Mouse (Mus musculus) 3134 (cell line): ENCODE data around the gene Samd4.
A peak's percentile ranks its signal among the peaks of the same experiment; 100 is the strongest.

Experiments used
- DNase-seq: peaks from one replicate; pipeline ENCODE4 v3.0.0-alpha.2; 2011; ENCODE audit warnings: low spot score; ENCODE audit not compliant: insufficient read length; ENCODE audit errors: extremely low read depth

Samd4 gene

GRCm38 (mm10) chr14:46950527-46951384 is 68.1 kb downstream of the Samd4 start:
- no peak for DNase-seq

- DNase-seq = no peak
Observed at GRCm38 (mm10) chr14:46952264-46952663, 69.6 kb downstream of the Samd4 start.

- DNase-seq = no peak
Observed at GRCm38 (mm10) chr14:46955109-46955508, 72.5 kb downstream of the Samd4 start.

- DNase-seq = no peak
Observed at GRCm38 (mm10) chr14:46955574-46956043, 73.0 kb downstream of the Samd4 start.

GRCm38 (mm10) chr14:46956121-46956520 is 73.5 kb downstream of the Samd4 start:
- no peak for DNase-seq

GRCm38 (mm10) chr14:46959166-46959721 is 76.6 kb downstream of the Samd4 start:
- no peak for DNase-seq

- DNase-seq = no peak
Observed at GRCm38 (mm10) chr14:46959831-46960230, 77.2 kb downstream of the Samd4 start.

GRCm38 (mm10) chr14:46962832-46963231 is 80.2 kb downstream of the Samd4 start:
- no peak for DNase-seq

GRCm38 (mm10) chr14:46964074-46964872 is 81.6 kb downstream of the Samd4 start:
- DNase-seq = no peak

GRCm38 (mm10) chr14:46966206-46966605 is 83.6 kb downstream of the Samd4 start:
- DNase-seq = peak; percentile 73

- DNase-seq = no peak
Observed at GRCm38 (mm10) chr14:46968046-46968445, 85.4 kb downstream of the Samd4 start.

GRCm38 (mm10) chr14:46970673-46971072 is 88.0 kb downstream of the Samd4 start:
- DNase-seq = no peak

- DNase-seq = no peak
Observed at GRCm38 (mm10) chr14:46971802-46972201, 89.1 kb downstream of the Samd4 start.

GRCm38 (mm10) chr14:46974874-46975273 is 92.2 kb downstream of the Samd4 start:
- no peak for DNase-seq

- DNase-seq = no peak
Observed at GRCm38 (mm10) chr14:46975969-46976368, 93.3 kb downstream of the Samd4 start.

- DNase-seq = no peak
Observed at GRCm38 (mm10) chr14:46976712-46977111, 94.1 kb downstream of the Samd4 start.

GRCm38 (mm10) chr14:46977660-46978059 is 95.0 kb downstream of the Samd4 start:
- no peak for DNase-seq

GRCm38 (mm10) chr14:46979172-46979571 is 96.5 kb downstream of the Samd4 start:
- no peak for DNase-seq

- no peak for DNase-seq
Observed at GRCm38 (mm10) chr14:46980736-46981438, 98.2 kb downstream of the Samd4 start.

- no peak for DNase-seq
Observed at GRCm38 (mm10) chr14:46982106-46982505, 99.5 kb downstream of the Samd4 start.
